In the genomic region with DNA sequence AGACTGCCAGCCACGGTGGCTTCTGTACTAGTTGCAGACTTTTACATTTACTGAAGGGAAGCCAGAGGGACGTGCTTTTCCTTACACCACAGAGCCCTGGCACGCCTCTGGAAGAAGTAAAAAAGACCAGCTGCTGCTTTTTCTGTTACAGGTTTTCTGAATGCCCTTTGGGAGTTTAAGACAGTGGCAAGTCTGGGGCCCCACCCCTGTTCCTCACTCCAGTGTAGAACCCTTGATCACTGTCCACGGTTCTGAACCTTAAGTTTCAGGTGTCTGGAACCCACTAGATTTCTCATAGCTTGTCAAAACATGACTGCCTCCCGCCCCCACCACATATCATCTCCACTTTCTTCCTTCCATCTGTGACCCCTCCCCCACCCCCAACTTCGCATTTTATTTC, we compare ENCODE assay signal across 9 mouse cellular contexts. TPM values are rescaled to one million over a fixed set of nuclear protein-coding genes. Genes with fewer than 3 reads are reported as not detected.
DNase-seq lines count a peak whose midpoint lies in the region; ATAC-seq lines count a peak whose summit lies in the region.
"Had no signal": no experiment of that assay in that cellular context is flagged by ENCODE, and none has a peak within 500 bp of the region (broad histone marks: within the 10 kb centered on the region; RNA-seq: fewer than 3 reads in every experiment).

No protein-coding gene starts in this region.

- H3K9me3 ChIP-seq in heart, embryonic 13.5 days = no peaks in the 10 kb centered on the region
- no peaks in the 10 kb centered on the region for H3K9me3 ChIP-seq in embryonic facial prominence, embryonic 11.5 days (replicated peaks; ENCODE audit: control insufficient read depth, low read length)
- no peaks in the 10 kb centered on the region for H3K9me3 ChIP-seq in limb, embryonic 13.5 days

- H3K4me1 ChIP-seq in heart, embryonic 13.5 days = peaks cover 15% of the 10 kb centered on the region
- no peaks in the 10 kb centered on the region; the same call in none of the 2 replicates for H3K4me1 ChIP-seq in embryonic facial prominence, embryonic 11.5 days (ENCODE audit: control insufficient read depth, insufficient read depth, low read length)
- peaks cover 16% of the 10 kb centered on the region for H3K4me1 ChIP-seq in limb, embryonic 13.5 days

- no peak for DNase-seq in heart, adult 18-20 months
- DNase-seq in ES-CJ7 (ENCODE audit: low read depth, low spot score) = peak; percentile 59
- peak; percentile 64 for DNase-seq in embryonic facial prominence, embryonic 11.5 days (ENCODE audit: low spot score)
- DNase-seq in adrenal gland, postnatal 4 days (ENCODE audit: low spot score in 2 of 2) = no peak
- no peak for DNase-seq in frontal cortex, postnatal 14 days (ENCODE audit: low spot score in 2 of 2)
- no peak for DNase-seq in spleen, postnatal 14 days (ENCODE audit: low spot score in 2 of 2)

- H3K36me3 ChIP-seq in heart, embryonic 13.5 days = no peaks in the 10 kb centered on the region
- H3K36me3 ChIP-seq in embryonic facial prominence, embryonic 11.5 days (replicated peaks; ENCODE audit: control insufficient read depth, insufficient read depth, low read depth, low read length) = no peaks in the 10 kb centered on the region
- H3K36me3 ChIP-seq in limb, embryonic 13.5 days = no peaks in the 10 kb centered on the region

- no peak overlapping the region for H3K9ac ChIP-seq in heart, embryonic 13.5 days
- H3K9ac ChIP-seq in embryonic facial prominence, embryonic 11.5 days (replicated peaks; ENCODE audit: low read length) = no peak overlapping the region
- no peak overlapping the region for H3K9ac ChIP-seq in limb, embryonic 13.5 days

- H3K27me3 ChIP-seq in heart, embryonic 13.5 days (replicated peaks) = peaks cover 37% of the 10 kb centered on the region
- H3K27me3 ChIP-seq in embryonic facial prominence, embryonic 11.5 days (ENCODE audit: control insufficient read depth, insufficient read depth, low read length) = peaks cover 23% of the 10 kb centered on the region
- H3K27me3 ChIP-seq in limb, embryonic 13.5 days = peaks cover 62% of the 10 kb centered on the region
- H3K27me3 ChIP-seq: CH12.LX had no signal

- no peak for ATAC-seq in heart, embryonic 13.5 days (ENCODE audit: extremely low read depth, insufficient number of reproducible peaks, low FRiP score, low TSS enrichment)
- ATAC-seq in embryonic facial prominence, embryonic 11.5 days (replicated peaks; ENCODE audit: insufficient number of reproducible peaks, low FRiP score, low TSS enrichment, low read depth) = no peak
- no peak for ATAC-seq in limb, embryonic 13.5 days (ENCODE audit: low FRiP score, low read depth)

- WGBS in heart, embryonic 13.5 days = 23% methylated on average over 6 of the region's 6 CpGs
- 18% methylated on average over 6 of the region's 6 CpGs for WGBS in embryonic facial prominence, embryonic 11.5 days
- 16% methylated on average over 6 of the region's 6 CpGs for WGBS in limb, embryonic 13.5 days

- no peak overlapping the region for H3K27ac ChIP-seq in heart, embryonic 13.5 days (replicated peaks)
- H3K27ac ChIP-seq in embryonic facial prominence, embryonic 11.5 days (replicated peaks; ENCODE audit: low read depth, low read length) = no peak overlapping the region
- H3K27ac ChIP-seq in limb, embryonic 13.5 days = no peak overlapping the region

- peak overlapping the region; percentile 96 for H3K4me2 ChIP-seq in heart, embryonic 13.5 days
- H3K4me2 ChIP-seq in embryonic facial prominence, embryonic 11.5 days (ENCODE audit: low read depth, low read length) = no peak overlapping the region
- H3K4me2 ChIP-seq in limb, embryonic 13.5 days (replicated peaks) = peak overlapping the region; percentile 94

- peak overlapping the region; percentile 59 for H3K4me3 ChIP-seq in heart, embryonic 13.5 days
- no peak overlapping the region for H3K4me3 ChIP-seq in embryonic facial prominence, embryonic 11.5 days (ENCODE audit: low read depth, low read length)
- H3K4me3 ChIP-seq in limb, embryonic 13.5 days = peak overlapping the region; percentile 59

RNA-seq across cellular contexts. Expression of gene Grin3a, which starts 1.8 kb away (rescaled TPM):
- 0.53 and 0.55 TPM in 2 replicates for polyA plus RNA-seq in heart, embryonic 13.5 days (2015; fragmentation: Nextera tagmentation; extraction: Ambion mirVana)
- under 1 TPM; 0.08 to 0.12 TPM for total RNA-seq in heart, adult 18-20 months (2021)
- 1.1 and 1.6 TPM in 2 replicates for polyA plus RNA-seq in embryonic facial prominence, embryonic 11.5 days (2014; fragmentation: Nextera tagmentation; extraction: Ambion mirVana)
- polyA plus RNA-seq in limb, embryonic 13.5 days (2015; fragmentation: Nextera tagmentation; extraction: Ambion mirVana) = 4.2 and 4.5 TPM in 2 replicates
- total RNA-seq in adrenal gland, postnatal 4 days (2021) = 1 to 10 TPM in 1 of 2 experiments, under 1 TPM in 1; 0.95 to 1.1 TPM
- total RNA-seq: CH12.LX had no signal

Comparison
In these comparisons a context has a peak if more than half of its experiments do, and no peak if none do; other contexts are left out.
1. DNase-seq: peak in ES-CJ7 (single experiment) and embryonic facial prominence, embryonic 11.5 days (single experiment); none in heart, adult 18-20 months (0 of 2), adrenal gland, postnatal 4 days (0 of 2), frontal cortex, postnatal 14 days (0 of 2) and spleen, postnatal 14 days (0 of 2).